Mouse (Mus musculus): ENCODE results near the gene Sik2.

- no peak for TF ChIP-seq POLR2A (IDR thresholded peaks at IDR 0.05; ENCODE audit: extremely low read depth, insufficient read depth, low read length)
- no peak for TF ChIP-seq CTCF (IDR thresholded peaks at IDR 0.05; ENCODE audit: low read depth, low read length)
Observed at GRCm38 (mm10) chr9:50849755-50850154, 159.1 kb downstream of the Sik2 start.

Measured in liver, adult 2 months (tissue).